Mouse (Mus musculus): ENCODE results near the gene Tprg. TPM values are rescaled to one million over a fixed set of nuclear protein-coding genes. Genes with fewer than 3 reads are reported as not detected.

The Tprg gene
- polyA plus RNA-seq, 1 experiment from 2014 or later = 0.14 TPM

DNA sequence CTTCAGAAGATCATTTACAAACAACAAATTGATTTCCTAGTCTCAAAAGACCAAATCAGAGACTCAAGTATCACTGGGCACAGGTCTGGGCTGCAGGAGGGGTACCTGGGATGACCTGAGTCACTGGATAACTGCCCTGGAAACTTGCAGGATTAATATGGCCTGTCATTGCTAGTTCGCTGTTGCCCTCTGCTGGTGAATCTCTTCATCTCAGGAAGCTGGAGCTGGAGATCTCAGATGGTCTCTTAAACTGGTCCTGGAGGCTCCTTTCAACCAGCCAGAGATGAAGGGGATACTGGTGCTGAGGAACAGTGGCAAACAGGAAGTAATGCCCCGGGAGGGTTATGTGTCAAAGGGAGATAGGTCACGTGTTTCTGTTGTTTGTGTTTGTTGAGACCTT is 63.0 kb downstream of the Tprg start:
- Histone ChIP-seq H3K27me3 (replicated peaks; ENCODE audit: low read depth, poor library complexity, severe bottlenecking) (no peaks in the 10 kb centered on the region), H3K4me3 (no peak overlapping the region), H3K9me3 (no peaks in the 10 kb centered on the region), H3K4me1 (no peaks in the 10 kb centered on the region), H3K36me3 (replicated peaks) (no peaks in the 10 kb centered on the region), H3K27ac (replicated peaks) (no peak overlapping the region)
- peak; percentile 58 for DNase-seq (ENCODE audit: low spot score)
- WGBS = 4% methylated on average over 3 of the region's 3 CpGs

DNA sequence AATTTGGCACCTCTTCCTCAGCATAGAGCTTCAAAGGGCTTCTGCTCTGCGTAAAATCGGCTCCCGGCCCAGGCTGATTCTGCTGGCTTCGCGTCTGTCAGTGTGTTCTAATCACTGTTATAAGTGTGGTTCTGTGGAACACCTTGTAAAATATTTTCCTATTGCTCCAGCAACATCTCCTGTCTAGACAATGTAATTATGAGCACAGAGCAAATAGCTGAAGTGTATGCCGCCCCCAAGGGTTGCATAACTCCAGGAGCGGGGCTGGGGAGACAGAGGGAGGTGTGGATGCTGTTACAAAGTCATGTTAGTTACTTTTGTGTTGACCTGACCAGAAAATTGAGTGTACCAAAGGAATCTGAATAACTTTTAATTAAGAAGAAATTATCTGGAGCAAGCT is 81.2 kb downstream of the Tprg start:
- no peak overlapping the region for H3K27ac ChIP-seq (replicated peaks)
- H3K36me3 ChIP-seq (replicated peaks) = no peaks in the 10 kb centered on the region
- DNase-seq (ENCODE audit: low spot score) = no peak
- no peaks in the 10 kb centered on the region for H3K9me3 ChIP-seq
- H3K4me3 ChIP-seq = no peak overlapping the region
- no peaks in the 10 kb centered on the region for H3K27me3 ChIP-seq (replicated peaks; ENCODE audit: low read depth, poor library complexity, severe bottlenecking)
- no peaks in the 10 kb centered on the region for H3K4me1 ChIP-seq
- 85% methylated on average over 7 of the region's 7 CpGs for WGBS

DNA sequence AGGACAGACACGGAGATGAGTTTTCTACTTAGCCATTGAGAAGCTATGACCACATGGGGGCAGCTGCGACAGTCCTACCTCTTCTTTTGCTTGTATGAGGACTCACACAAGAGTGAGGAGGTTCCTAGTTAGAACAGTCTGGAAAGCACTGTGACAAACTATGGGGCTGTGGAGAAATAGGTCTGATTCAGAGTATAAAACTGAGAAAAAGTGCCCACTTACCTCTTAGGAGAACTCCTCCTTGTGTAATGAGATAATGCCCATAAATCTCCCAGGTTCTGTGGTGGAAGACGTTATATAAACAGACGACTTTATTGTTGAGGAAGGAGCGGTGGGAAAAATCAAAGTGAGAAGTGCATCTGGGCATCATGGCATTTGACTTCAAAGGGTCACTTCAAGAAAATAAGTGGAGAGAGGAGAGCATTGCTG is 83.4 kb downstream of the Tprg start:
- Histone ChIP-seq H3K36me3 (replicated peaks) (no peaks in the 10 kb centered on the region), H3K4me1 (no peaks in the 10 kb centered on the region), H3K27me3 (replicated peaks; ENCODE audit: low read depth, poor library complexity, severe bottlenecking) (no peaks in the 10 kb centered on the region), H3K9me3 (no peaks in the 10 kb centered on the region), H3K4me3 (no peak overlapping the region), H3K27ac (replicated peaks) (no peak overlapping the region)
- 75% methylated on average over 5 of the region's 5 CpGs for WGBS
- DNase-seq (ENCODE audit: low spot score) = no peak

GRCm38 (mm10) chr16:25374121-25374520 is 87.5 kb downstream of the Tprg start:
- Histone ChIP-seq H3K27ac (replicated peaks) (no peak overlapping the region), H3K4me1 (no peaks in the 10 kb centered on the region), H3K36me3 (replicated peaks) (no peaks in the 10 kb centered on the region), H3K9me3 (no peaks in the 10 kb centered on the region), H3K27me3 (replicated peaks; ENCODE audit: low read depth, poor library complexity, severe bottlenecking) (no peaks in the 10 kb centered on the region), H3K4me3 (no peak overlapping the region)
- no peak for DNase-seq (ENCODE audit: low spot score)
- WGBS = 82% methylated on average over 4 of the region's 4 CpGs

DNA sequence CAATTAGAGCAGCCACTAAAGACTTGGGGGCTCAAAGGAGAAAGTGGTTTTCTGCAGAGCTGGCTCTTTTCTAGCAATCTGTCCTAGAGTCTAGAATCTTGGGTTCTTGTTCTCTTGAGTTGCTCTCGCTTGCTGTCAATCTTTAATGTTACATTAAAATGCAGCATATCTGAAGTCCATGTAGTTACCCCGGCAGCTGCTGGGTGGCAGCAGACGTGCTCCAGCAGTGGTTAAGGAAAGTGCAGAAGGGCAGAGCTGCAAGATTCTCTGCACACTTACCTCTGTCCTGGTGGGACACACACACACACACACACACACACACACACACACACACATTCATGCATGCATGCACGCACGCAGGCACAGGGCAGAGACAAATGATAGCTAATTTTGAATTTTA is 88.2 kb downstream of the Tprg start:
- 66% methylated on average over 5 of the region's 5 CpGs for WGBS
- Histone ChIP-seq H3K27ac (replicated peaks) (no peak overlapping the region), H3K36me3 (replicated peaks) (no peaks in the 10 kb centered on the region), H3K4me3 (no peak overlapping the region), H3K4me1 (no peaks in the 10 kb centered on the region), H3K27me3 (replicated peaks; ENCODE audit: low read depth, poor library complexity, severe bottlenecking) (no peaks in the 10 kb centered on the region), H3K9me3 (no peaks in the 10 kb centered on the region)
- DNase-seq (ENCODE audit: low spot score) = peak; percentile 23

GRCm38 (mm10) chr16:25376720-25377373 is 90.2 kb downstream of the Tprg start:
- WGBS = 44% methylated on average over 14 of the region's 14 CpGs
- no peaks in the 10 kb centered on the region for H3K9me3 ChIP-seq

DNA sequence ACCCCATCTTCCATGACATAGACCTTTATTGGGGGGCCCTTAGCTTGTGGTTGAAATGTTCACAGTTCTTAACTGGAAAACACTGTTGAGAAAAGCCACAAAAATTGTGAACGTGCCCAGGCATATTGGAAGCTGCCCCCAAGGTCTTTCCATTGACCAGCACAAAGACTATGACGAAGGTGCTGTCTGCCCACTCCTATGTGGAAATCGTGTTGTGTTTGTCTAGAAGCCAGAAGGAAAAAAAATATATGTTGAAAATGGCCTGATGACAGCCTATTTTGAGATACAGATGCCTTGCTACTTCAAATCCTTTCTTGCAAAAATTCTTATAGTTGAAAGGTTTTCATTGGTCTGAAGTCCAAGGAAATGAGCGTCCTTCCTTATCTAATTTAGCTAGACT is 91.1 kb downstream of the Tprg start:
- no peaks in the 10 kb centered on the region for H3K36me3 ChIP-seq (replicated peaks)
- DNase-seq (ENCODE audit: low spot score) = no peak
- H3K4me1 ChIP-seq = no peaks in the 10 kb centered on the region
- 80% methylated on average over 4 of the region's 4 CpGs for WGBS
- H3K9me3 ChIP-seq = no peaks in the 10 kb centered on the region
- H3K27me3 ChIP-seq (replicated peaks; ENCODE audit: low read depth, poor library complexity, severe bottlenecking) = no peaks in the 10 kb centered on the region
- no peak overlapping the region for H3K27ac ChIP-seq (replicated peaks)
- H3K4me3 ChIP-seq = no peak overlapping the region

More at GRCm38 (mm10) chr16:25376720-25377373, 90.2 kb downstream of the Tprg start:
- Histone ChIP-seq H3K27ac (replicated peaks) (no peak overlapping the region), H3K4me1 (no peaks in the 10 kb centered on the region), H3K27me3 (replicated peaks; ENCODE audit: low read depth, poor library complexity, severe bottlenecking) (no peaks in the 10 kb centered on the region), H3K4me3 (no peak overlapping the region), H3K36me3 (replicated peaks) (no peaks in the 10 kb centered on the region)
- peak; percentile 77 for DNase-seq (ENCODE audit: low spot score)

DNA sequence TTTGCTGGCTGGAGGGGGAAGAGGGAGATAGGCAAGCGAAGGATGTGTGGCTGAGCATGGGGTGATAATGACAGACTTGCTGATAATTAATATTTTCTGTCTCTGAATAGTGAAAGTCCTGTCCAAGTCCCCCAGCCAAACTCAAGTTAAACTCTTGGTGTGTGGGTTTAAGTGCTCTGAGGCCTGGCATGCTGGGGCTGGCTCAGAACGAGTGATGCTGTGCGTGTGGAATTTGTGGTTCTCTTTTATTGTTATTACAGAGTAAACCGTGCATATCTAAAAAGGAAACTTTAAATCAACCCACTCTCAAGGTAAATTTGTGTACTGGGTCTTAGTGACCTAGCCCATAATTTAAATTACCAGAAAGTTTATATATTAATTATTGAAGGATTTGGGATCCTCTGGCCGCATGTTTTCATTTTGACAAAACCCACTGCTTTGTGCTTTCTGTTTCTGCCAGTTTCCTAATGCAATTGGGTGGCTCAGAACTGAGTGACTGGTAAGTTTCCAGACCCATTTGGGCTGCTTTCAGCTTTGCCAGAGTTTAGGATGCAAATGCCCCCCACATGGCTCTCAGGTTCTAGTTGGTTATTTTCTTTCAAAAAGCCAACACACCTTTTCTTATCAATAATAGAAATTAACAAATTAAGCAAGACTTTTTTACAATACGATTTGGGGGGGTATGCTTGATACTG is 99.0 kb downstream of the Tprg start:
- no peaks in the 10 kb centered on the region for H3K27me3 ChIP-seq (replicated peaks; ENCODE audit: low read depth, poor library complexity, severe bottlenecking)
- WGBS = 84% methylated on average over 6 of the region's 6 CpGs
- H3K4me3 ChIP-seq = no peak overlapping the region
- no peaks in the 10 kb centered on the region for H3K9me3 ChIP-seq
- H3K36me3 ChIP-seq (replicated peaks) = no peaks in the 10 kb centered on the region
- DNase-seq (ENCODE audit: low spot score) = no peak
- H3K27ac ChIP-seq (replicated peaks) = no peak overlapping the region; the same call in 1 of the 2 replicates
- peaks cover 4% of the 10 kb centered on the region; the same call in 1 of the 2 replicates for H3K4me1 ChIP-seq

DNA sequence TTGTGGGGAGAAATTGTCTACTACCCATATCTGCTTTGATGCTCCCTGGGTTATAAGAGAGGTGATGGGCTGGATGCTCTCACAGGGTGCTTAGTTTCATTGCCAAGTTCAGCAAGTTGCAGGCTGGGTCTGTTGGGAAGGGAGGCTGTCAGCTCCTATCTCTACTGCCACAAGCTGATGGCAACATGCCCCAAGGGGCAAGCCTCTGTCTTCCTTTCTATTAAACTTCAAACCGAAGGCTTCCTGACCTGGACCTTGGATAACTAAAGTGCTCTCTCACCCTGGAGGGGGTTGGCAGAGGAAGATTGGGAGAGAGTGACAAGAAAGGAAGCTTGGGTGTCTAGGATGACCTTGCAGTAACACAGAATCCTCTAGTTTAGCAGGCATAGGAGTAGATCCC is 108.1 kb downstream of the Tprg start:
- Histone ChIP-seq H3K36me3 (replicated peaks) (no peaks in the 10 kb centered on the region), H3K27ac (replicated peaks) (no peak overlapping the region), H3K9me3 (no peaks in the 10 kb centered on the region), H3K4me1 (peaks cover 4% of the 10 kb centered on the region; the same call in 1 of the 2 replicates), H3K4me3 (no peak overlapping the region), H3K27me3 (replicated peaks; ENCODE audit: low read depth, poor library complexity, severe bottlenecking) (no peaks in the 10 kb centered on the region)
- 69% methylated on average over 1 of the region's 1 CpGs for WGBS
- DNase-seq (ENCODE audit: low spot score) = no peak

GRCm38 (mm10) chr16:25404156-25404555 is 117.5 kb downstream of the Tprg start:
- no peak for DNase-seq (ENCODE audit: low spot score)
- H3K9me3 ChIP-seq = no peaks in the 10 kb centered on the region
- H3K4me3 ChIP-seq = no peak overlapping the region
- 67% methylated on average over 6 of the region's 6 CpGs for WGBS
- H3K36me3 ChIP-seq (replicated peaks) = no peaks in the 10 kb centered on the region
- no peaks in the 10 kb centered on the region for H3K27me3 ChIP-seq (replicated peaks; ENCODE audit: low read depth, poor library complexity, severe bottlenecking)
- H3K27ac ChIP-seq (replicated peaks) = no peak overlapping the region
- H3K4me1 ChIP-seq = peaks cover 12% of the 10 kb centered on the region

GRCm38 (mm10) chr16:25407204-25407886 is 120.7 kb downstream of the Tprg start:
- Histone ChIP-seq H3K4me1 (peaks cover 12% of the 10 kb centered on the region), H3K36me3 (replicated peaks) (no peaks in the 10 kb centered on the region), H3K9me3 (no peaks in the 10 kb centered on the region), H3K27ac (replicated peaks) (peak overlapping the region; percentile 26), H3K4me3 (no peak overlapping the region), H3K27me3 (replicated peaks; ENCODE audit: low read depth, poor library complexity, severe bottlenecking) (no peaks in the 10 kb centered on the region)
- no peak for DNase-seq (ENCODE audit: low spot score)
- WGBS = 49% methylated on average over 8 of the region's 8 CpGs

DNA sequence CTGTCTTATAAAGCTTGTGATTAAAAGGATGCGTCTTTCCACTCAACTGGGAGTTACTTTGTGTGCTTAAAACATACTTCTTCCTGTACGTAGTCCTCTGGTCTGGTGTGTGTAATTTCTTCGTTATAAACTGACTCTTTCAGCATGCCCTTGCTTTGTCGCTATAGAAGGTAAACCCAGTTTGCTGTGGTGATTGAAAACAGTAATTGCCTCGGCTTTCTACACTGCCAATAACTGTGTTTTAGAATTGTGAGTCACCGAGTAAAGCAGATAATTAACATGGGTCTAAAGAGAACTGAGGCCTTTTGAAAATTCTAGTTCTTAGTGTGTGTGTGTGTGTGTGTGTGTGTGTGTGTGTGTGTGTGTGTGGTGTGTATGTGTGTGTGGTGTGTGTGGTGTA is 121.4 kb downstream of the Tprg start:
- Histone ChIP-seq H3K27me3 (replicated peaks; ENCODE audit: low read depth, poor library complexity, severe bottlenecking) (no peaks in the 10 kb centered on the region), H3K9me3 (no peaks in the 10 kb centered on the region), H3K4me1 (peaks cover 12% of the 10 kb centered on the region), H3K4me3 (no peak overlapping the region), H3K36me3 (replicated peaks) (no peaks in the 10 kb centered on the region), H3K27ac (replicated peaks) (peak overlapping the region; percentile 26)
- 85% methylated on average over 6 of the region's 6 CpGs for WGBS
- DNase-seq (ENCODE audit: low spot score) = no peak

- Histone ChIP-seq H3K27ac (replicated peaks) (no peak overlapping the region), H3K4me3 (no peak overlapping the region), H3K27me3 (replicated peaks; ENCODE audit: low read depth, poor library complexity, severe bottlenecking) (no peaks in the 10 kb centered on the region), H3K9me3 (no peaks in the 10 kb centered on the region), H3K4me1 (peaks cover 21% of the 10 kb centered on the region), H3K36me3 (replicated peaks) (no peaks in the 10 kb centered on the region)
- 65% methylated on average over 3 of the region's 3 CpGs for WGBS
- no peak for DNase-seq (ENCODE audit: low spot score)
These were observed 124.7 kb downstream of the Tprg start for GRCm38 (mm10) chr16:25411307-25411706.
